Mouse (Mus musculus) left cerebral cortex, postnatal 14 days (tissue): ENCODE measurements at regions not wholly inside any gene's neighbourhood (a gene's known extent, or its start where the extent isn't known, plus 50 kb on each side); places are given as distances from the start of the nearest gene placed in this dataset.

Experiments used
- DNase-seq, 2 experiments: peaks; one replicate each; pipeline ENCODE4 v3.0.0; 2021 to 2022; ENCODE audit warnings: low spot score in 2 of 2, mixed read lengths in 1 of 2
- intact Hi-C: fragments of 180-260 bp; cut with DNase I; formaldehyde crosslinking; loops from one replicate; pipeline ENCODE4 v1.15.1; 2025

- intact Hi-C loops, result no loop called here
- DNase-seq, result peak in 1 of 2 experiments; percentile 75
These were observed 69.5 kb downstream of the Aldh8a1 start for GRCm38 (mm10) chr10:21446641-21447040.

- no peak for DNase-seq
- intact Hi-C loops, result no loop called here
These were observed 71.0 kb downstream of the Aldh8a1 start for GRCm38 (mm10) chr10:21448132-21448531.

- intact Hi-C loops, result no loop called here
- DNase-seq, result no peak
These were observed 71.9 kb downstream of the Aldh8a1 start for GRCm38 (mm10) chr10:21448942-21449341.

GRCm38 (mm10) chr10:21452611-21453010, 75.5 kb downstream of the Aldh8a1 start:
- no peak for DNase-seq
- intact Hi-C loops, result no loop called here

GRCm38 (mm10) chr10:21453527-21453926, 76.4 kb downstream of the Aldh8a1 start:
- intact Hi-C loops, result no loop called here
- DNase-seq, result no peak

GRCm38 (mm10) chr10:21454153-21454552, 77.1 kb downstream of the Aldh8a1 start:
- no peak for DNase-seq
- intact Hi-C loops, result no loop called here

GRCm38 (mm10) chr10:21454757-21455156, 77.7 kb downstream of the Aldh8a1 start:
- no peak for DNase-seq
- intact Hi-C loops, result no loop called here

GRCm38 (mm10) chr10:21455863-21456262, 78.8 kb downstream of the Aldh8a1 start:
- DNase-seq, result no peak
- intact Hi-C loops, result no loop called here

GRCm38 (mm10) chr10:21456359-21456758, 79.3 kb downstream of the Aldh8a1 start:
- DNase-seq, result peak; percentile 11 to 69
- intact Hi-C loops, result no loop called here

- DNase-seq, result no peak
- intact Hi-C loops, result no loop called here
These were observed 79.9 kb downstream of the Aldh8a1 start for GRCm38 (mm10) chr10:21456991-21457390.

GRCm38 (mm10) chr10:21458608-21459007, 81.5 kb downstream of the Aldh8a1 start:
- DNase-seq, result no peak
- intact Hi-C loops, result no loop called here

- intact Hi-C loops, result loop anchor here (10.0 kb wide), 1 partner anchor 225 kb away; no protein-coding TSS in a partner anchor
These were observed 83.0 kb downstream of the Aldh8a1 start for GRCm38 (mm10) chr10:21460062-21460461.

GRCm38 (mm10) chr10:21462915-21463314, 85.8 kb downstream of the Aldh8a1 start:
- intact Hi-C loops, result loop anchor here (10.0 kb wide), 1 partner anchor 222 kb away; no protein-coding TSS in a partner anchor
- DNase-seq, result no peak

More at GRCm38 (mm10) chr10:21460062-21460461, 83.0 kb downstream of the Aldh8a1 start:
- no peak for DNase-seq

- intact Hi-C loops, result loop anchor here (1.0 to 10.0 kb wide), 4 partner anchors 83 to 531 kb away; no protein-coding TSS in a partner anchor
- DNase-seq, result peak; percentile 89 to 94
These were observed 88.3 kb downstream of the Aldh8a1 start for GRCm38 (mm10) chr10:21465362-21465761.

- intact Hi-C loops, result loop anchor here (1.0 to 10.0 kb wide), 4 partner anchors 83 to 530 kb away; no protein-coding TSS in a partner anchor
- no peak for DNase-seq
These were observed 88.8 kb downstream of the Aldh8a1 start for GRCm38 (mm10) chr10:21465806-21466377.

- DNase-seq, result peak in 1 of 2 experiments; percentile 37
- intact Hi-C loops, result loop anchor here (5.0 to 10.0 kb wide), 2 partner anchors 135 to 217 kb away; no protein-coding TSS in a partner anchor
These were observed 90.5 kb downstream of the Aldh8a1 start for GRCm38 (mm10) chr10:21467425-21468085.

- intact Hi-C loops, result loop anchor here (5.0 to 10.0 kb wide), 2 partner anchors 134 to 216 kb away; no protein-coding TSS in a partner anchor
- DNase-seq, result no peak
These were observed 91.3 kb downstream of the Aldh8a1 start for GRCm38 (mm10) chr10:21468421-21468820.

- intact Hi-C loops, result loop anchor here (5.0 to 10.0 kb wide), 2 partner anchors 132 to 215 kb away; no protein-coding TSS in a partner anchor
- no peak for DNase-seq
These were observed 92.9 kb downstream of the Aldh8a1 start for GRCm38 (mm10) chr10:21469961-21470360.

GRCm38 (mm10) chr10:21470589-21470988, 93.5 kb downstream of the Aldh8a1 start:
- intact Hi-C loops, result no loop called here
- peak; percentile 54 to 63 for DNase-seq

- no peak for DNase-seq
- intact Hi-C loops, result no loop called here
These were observed 97.2 kb downstream of the Aldh8a1 start for GRCm38 (mm10) chr10:21474242-21474641.

- DNase-seq, result no peak
- intact Hi-C loops, result no loop called here
These were observed 100.9 kb downstream of the Aldh8a1 start for GRCm38 (mm10) chr10:21478004-21478403.
